Mouse (Mus musculus): ENCODE data around the gene Tor1a. TPM values are rescaled to one million over a fixed set of nuclear protein-coding genes. Genes with fewer than 3 reads are reported as not detected.
A peak's percentile ranks its signal among the peaks of the same experiment; 100 is the strongest.
"Not testable (repeated sequence)": the region's sequence is repeated elsewhere in the genome, so short reads cannot be mapped to it uniquely, and the experiment has no call there.

Tor1a gene
- polyA plus RNA-seq, 1 experiment, result 20.5 TPM

DNA sequence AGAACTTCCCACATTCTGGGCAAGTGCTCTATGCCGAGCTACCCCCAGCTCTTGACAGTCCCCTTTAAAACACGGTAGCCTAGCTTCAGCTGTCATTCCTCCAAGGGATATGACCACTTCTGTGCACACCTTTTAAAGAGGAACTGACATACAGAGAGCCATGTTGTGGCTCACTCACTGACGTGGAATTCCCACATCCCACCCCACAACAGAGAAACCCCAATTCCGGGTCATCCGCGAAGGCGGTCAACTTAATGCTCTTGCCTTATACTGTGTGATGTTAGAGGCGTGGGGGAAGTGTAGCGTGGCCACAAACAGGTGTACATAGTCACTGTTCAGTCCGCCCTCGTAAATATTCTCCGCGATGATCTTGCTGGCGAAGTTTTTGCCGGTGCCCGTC, 907 bp downstream of the Tor1a start:
- H3K27ac ChIP-seq (replicated peaks; ENCODE audit: low read depth, low read length), result no peak overlapping the region
- H3K4me1 ChIP-seq (ENCODE audit: control insufficient read depth, insufficient read depth, insufficient read length, low read length), result peaks cover 4% of the 10 kb centered on the region; the same call in 1 of the 2 replicates
- H3K4me3 ChIP-seq (ENCODE audit: insufficient read depth, low read depth, low read length), result peak overlapping the region; percentile 92

DNA sequence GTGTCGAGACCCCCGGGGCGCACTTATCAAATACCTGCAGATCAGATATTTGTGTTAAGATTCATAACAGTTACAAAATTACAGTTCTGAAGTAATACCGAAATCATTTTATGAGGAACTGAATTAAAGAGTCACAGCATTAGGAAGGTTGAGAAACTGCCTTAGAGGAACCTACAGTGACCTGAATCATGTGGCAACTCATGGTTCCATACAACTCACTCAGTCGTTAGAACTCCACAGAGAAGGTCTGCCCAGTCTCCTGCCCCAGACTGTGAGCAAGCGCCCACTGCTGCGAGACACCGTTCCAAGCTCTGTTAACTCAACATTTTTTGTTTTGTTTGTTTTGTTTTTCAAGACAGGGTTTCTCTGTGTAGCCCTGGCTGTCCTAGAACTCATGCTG, 2.1 kb downstream of the Tor1a start:
- peaks cover 4% of the 10 kb centered on the region; the same call in 1 of the 2 replicates for H3K4me1 ChIP-seq (ENCODE audit: control insufficient read depth, insufficient read depth, insufficient read length, low read length)
- no peak overlapping the region for H3K4me3 ChIP-seq (ENCODE audit: insufficient read depth, low read depth, low read length)
- H3K27ac ChIP-seq (replicated peaks; ENCODE audit: low read depth, low read length), result no peak overlapping the region

DNA sequence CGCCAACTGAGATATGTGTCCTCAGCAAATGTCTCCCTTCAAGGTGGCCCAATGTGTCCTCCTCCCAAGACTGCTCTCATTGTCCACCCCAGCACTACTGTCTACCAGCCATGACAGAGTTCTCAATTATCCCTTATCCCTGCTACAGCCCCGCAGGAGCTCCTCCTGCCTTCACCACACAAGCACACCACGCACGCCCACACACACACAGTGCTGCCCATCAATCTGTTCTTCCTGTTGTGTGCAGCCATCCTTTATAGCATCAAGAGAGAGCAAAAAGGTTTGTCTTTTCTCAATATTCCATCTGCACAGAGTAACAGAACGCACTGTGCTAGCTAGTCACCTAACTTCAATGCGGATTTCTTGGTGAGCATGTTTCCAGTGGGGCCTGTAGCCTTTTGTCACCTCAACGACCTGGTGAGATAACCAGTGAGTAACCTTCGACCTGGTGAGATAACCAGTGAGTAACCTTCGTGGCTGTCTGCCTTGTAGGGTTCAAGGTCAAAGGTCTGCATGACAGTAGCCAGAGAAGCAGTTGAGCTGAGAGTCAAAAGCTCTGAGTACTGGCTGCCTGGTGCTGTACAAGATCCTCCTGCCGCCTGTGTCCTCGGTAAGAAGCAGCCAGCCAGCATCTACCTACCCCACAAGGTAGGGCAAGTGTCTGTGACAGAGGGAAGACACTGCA, 5.0 kb downstream of the Tor1a start:
- no peak overlapping the region for H3K4me3 ChIP-seq (ENCODE audit: insufficient read depth, low read depth, low read length)
- H3K27ac ChIP-seq (replicated peaks; ENCODE audit: low read depth, low read length), result no peak overlapping the region
- peaks cover 4% of the 10 kb centered on the region; the same call in 1 of the 2 replicates for H3K4me1 ChIP-seq (ENCODE audit: control insufficient read depth, insufficient read depth, insufficient read length, low read length)

DNA sequence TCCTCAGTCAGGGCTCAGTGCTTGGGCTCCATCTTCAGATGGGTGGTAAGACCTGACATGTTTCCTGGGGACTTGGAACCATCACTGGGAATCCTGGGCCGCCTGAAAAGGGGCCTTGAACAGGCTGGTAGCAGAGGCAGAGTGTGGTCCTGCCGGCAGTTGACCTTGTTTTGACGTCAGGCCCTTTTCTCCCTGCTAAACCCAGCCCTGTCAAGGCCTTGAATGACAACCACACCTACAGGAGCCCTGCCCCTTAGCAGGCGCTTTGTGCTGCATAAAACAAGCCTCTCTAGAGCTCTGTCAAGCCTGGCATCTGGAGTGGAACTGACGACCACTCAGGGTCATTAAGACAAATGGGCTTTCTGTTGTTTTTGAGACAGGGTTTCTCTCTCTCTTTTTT, 7.9 kb downstream of the Tor1a start:
- H3K4me1 ChIP-seq (ENCODE audit: control insufficient read depth, insufficient read depth, insufficient read length, low read length), result no peaks in the 10 kb centered on the region
- no peak overlapping the region for H3K27ac ChIP-seq (replicated peaks; ENCODE audit: low read depth, low read length)
- H3K4me3 ChIP-seq (ENCODE audit: insufficient read depth, low read depth, low read length), result no peak overlapping the region

DNA sequence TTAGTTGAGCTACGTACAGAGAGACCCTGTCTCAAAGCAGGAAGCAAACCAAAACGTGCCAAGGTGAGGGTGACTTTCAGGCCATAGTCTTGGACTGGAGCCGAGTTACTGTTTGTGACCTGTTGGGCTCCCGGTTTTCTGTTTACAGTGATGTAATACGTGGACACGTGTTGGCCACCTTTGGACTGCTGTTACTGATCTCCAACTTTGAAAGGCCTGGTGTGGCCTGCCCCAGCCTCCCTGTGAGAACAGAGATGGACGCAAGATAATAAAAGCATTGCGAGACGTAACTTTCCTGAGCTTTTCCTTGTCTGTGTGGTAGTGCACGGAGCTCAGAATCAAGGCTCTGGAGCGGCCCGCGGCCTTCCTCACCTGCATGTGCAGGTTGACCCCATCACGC, 9.0 kb downstream of the Tor1a start:
- no peaks in the 10 kb centered on the region for H3K4me1 ChIP-seq (ENCODE audit: control insufficient read depth, insufficient read depth, insufficient read length, low read length)
- H3K27ac ChIP-seq (replicated peaks; ENCODE audit: low read depth, low read length), result no peak overlapping the region

DNA sequence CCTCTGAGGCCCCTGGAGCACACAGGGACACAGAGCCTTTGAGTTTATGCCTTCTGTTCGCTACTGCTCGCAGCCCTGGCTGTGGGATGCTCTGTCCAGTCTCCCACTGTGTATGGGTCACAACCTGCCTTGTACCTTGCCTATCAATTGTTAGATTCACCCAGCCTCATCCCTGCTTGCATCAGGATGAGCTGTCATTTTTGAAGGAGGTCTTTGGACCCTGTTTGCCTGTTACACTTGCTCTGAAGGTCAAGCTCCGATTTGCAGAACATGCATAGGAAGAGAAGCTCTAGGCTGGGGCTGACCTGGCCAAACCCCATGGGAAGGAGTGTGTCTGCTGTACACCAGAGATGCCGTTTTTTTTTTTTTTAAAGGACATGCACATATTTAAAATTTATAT, 10.2 kb downstream of the Tor1a start:
- H3K4me1 ChIP-seq (ENCODE audit: control insufficient read depth, insufficient read depth, insufficient read length, low read length), result peaks cover under 1% of the 10 kb centered on the region; the same call in 1 of the 2 replicates
- no peak overlapping the region for H3K27ac ChIP-seq (replicated peaks; ENCODE audit: low read depth, low read length)
- no peak overlapping the region for H3K4me3 ChIP-seq (ENCODE audit: insufficient read depth, low read depth, low read length)

More for the DNA sequence above, 9.0 kb downstream of the Tor1a start:
- H3K4me3 ChIP-seq (ENCODE audit: insufficient read depth, low read depth, low read length), result no peak overlapping the region

DNA sequence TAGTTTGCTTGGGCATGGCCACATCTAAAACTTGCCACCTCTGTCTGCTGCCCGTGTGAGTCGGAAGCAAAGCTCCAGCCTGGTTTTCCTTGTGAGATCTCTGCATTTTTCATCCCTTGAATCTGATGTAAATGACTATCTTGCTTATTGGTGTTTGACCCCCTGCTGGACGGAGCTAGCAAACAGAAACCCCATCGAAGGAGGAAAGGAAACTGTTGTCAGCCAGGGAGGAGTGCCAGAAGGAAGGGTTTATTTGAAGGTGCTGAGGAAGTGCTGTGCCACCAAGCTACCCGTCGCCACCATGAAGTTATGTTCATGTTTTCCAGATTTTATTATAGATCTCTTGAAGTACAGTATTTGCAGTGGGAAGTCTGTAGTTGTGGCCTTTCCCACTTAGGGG, 12.9 kb downstream of the Tor1a start:
- Histone ChIP-seq H3K4me1 (ENCODE audit: control insufficient read depth, insufficient read depth, insufficient read length, low read length) (peaks cover 3% of the 10 kb centered on the region; the same call in 1 of the 2 replicates), H3K4me3 (ENCODE audit: insufficient read depth, low read depth, low read length) (no peak overlapping the region), H3K27ac (replicated peaks; ENCODE audit: low read depth, low read length) (no peak overlapping the region)

DNA sequence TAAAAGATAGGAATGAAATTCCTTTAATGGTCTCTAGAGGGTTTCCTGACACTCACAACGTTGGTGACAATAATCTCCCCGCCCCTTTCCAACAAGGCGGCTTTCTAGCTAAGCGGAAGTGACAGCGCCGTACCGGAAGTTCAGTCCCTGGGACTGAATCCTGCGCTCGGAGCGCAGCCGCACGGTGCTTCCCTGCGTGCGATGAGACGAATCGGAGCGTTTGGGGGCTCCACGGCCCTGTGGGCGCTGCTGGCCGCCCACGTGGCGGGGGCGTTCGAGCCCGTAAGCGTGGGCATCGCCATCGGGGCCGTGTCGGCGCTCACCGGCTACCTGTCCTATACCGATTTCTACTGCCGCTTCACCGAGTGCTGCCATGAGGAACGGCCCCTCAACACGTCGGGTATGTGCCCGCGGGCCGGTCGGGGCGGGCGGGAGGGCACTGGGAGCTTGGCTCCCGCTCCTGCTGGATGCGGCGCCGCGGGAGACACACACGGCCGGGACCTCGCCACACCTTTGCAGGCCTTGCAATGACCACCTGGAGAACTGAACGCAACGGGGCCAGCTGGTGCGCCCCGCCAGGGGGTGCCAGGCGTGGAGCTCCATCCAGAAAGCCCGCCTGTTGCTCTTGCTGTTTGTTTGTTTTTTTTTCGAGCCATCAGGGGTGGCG, 14.8 kb downstream of the Tor1a start, which contains the start of gene Tor1b:
Gene Tor1b (plus strand): TSS at position 136 of the 667 bp plus-strand sequence.
- peak within 1 kb of the TSS; percentile 88 for H3K4me3 ChIP-seq (ENCODE audit: insufficient read depth, low read depth, low read length)

DNA sequence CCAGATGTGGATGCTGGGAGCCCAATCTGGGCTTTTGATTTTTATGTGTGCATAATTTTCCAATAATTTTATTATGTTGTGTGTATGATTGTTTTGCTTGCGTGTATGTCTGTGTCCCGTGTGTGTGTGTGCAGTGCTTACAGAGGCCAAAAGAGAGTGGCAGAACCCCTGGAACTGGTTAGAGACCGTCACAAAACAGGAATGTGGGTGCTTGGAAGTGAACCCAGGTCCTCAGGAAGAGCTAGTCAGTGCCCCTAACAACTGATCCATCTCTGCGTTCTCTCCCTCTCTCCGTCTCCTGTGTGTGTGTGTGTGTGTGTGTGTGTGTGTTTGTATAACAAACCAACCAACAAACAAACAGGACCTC, 15.3 kb downstream of the Tor1a start:
- H3K27ac ChIP-seq (replicated peaks; ENCODE audit: low read depth, low read length), result peak overlapping the region; percentile 63
- H3K4me3 ChIP-seq (ENCODE audit: insufficient read depth, low read depth, low read length), result peak overlapping the region; percentile 88
- H3K4me1 ChIP-seq (ENCODE audit: control insufficient read depth, insufficient read depth, insufficient read length, low read length), result peaks cover 3% of the 10 kb centered on the region; the same call in 1 of the 2 replicates

More for the DNA sequence above, 14.8 kb downstream of the Tor1a start, which contains the start of gene Tor1b:
- Histone ChIP-seq H3K4me1 (ENCODE audit: control insufficient read depth, insufficient read depth, insufficient read length, low read length) (peaks cover 3% of the 10 kb centered on the region; the same call in 1 of the 2 replicates), H3K27ac (replicated peaks; ENCODE audit: low read depth, low read length) (peak within 1 kb of the TSS; percentile 63)

DNA sequence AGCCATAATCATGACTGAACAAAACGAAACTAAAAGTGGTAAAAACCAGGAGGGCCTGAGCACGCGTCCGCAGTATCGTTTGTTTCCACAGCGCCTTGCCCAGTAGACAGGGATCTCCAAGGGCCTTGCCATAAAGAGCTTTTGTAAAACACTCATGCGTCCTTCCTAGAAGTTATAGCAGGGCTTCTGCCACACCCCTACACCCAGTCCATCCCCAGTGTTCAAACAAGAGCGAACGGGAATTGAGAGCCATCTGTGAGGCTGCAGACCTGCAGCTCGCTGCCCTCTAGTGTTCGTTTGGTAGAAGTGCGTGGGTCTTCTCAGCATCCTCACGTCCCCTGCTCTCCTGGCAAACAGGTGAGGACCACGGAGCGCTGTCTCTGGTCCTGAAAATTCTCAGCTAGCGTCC, 25.1 kb downstream of the Tor1a start:
- Histone ChIP-seq H3K4me1 (ENCODE audit: control insufficient read depth, insufficient read depth, insufficient read length, low read length) (no peaks in the 10 kb centered on the region), H3K27ac (replicated peaks; ENCODE audit: low read depth, low read length) (no peak overlapping the region)

DNA sequence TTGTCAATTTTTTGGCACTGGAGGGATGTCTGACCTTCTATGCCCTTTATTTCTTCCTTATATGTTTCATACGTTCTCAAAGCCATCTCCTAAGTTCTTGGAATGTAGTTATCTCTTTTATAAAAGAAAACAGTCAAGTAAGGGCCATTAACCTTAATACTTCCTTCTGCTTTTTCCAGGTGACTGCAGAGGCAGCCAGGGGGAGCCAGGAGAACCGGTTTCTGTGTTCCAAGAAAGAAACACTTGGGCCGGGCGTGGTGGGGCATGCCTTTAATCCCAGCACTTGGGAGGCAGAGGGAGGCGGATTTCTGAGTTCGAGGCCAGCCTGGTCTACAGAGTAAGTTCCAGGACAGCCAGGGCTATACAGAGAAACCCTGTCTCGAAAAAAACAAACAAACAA, 25.6 kb downstream of the Tor1a start:
- H3K27ac ChIP-seq (replicated peaks; ENCODE audit: low read depth, low read length); H3K4me1 ChIP-seq (ENCODE audit: control insufficient read depth, insufficient read depth, insufficient read length, low read length); H3K4me3 ChIP-seq (ENCODE audit: insufficient read depth, low read depth, low read length): not testable (repeated sequence)

More for the DNA sequence above, 25.1 kb downstream of the Tor1a start:
- peak overlapping the region; percentile 65 for H3K4me3 ChIP-seq (ENCODE audit: insufficient read depth, low read depth, low read length)

DNA sequence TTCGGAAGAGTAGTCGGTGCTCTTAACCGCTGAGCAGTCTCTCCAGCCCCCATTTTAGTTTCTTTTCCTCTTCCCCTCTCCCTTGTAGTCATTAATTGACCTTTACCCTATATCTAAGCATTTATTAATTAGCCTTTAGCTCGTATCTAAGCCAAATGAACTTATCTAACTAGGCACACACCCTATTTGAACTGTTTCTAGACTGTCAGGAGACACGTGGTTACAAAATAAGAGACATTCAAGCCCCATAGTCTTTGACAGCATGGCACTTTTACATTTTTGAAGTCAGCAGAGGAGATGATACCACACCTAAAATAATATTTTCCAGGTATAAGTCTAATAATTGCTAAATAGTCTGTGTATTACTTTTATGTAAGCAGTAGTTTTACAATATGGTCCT, 26.1 kb downstream of the Tor1a start:
- Histone ChIP-seq H3K4me1 (ENCODE audit: control insufficient read depth, insufficient read depth, insufficient read length, low read length) (no peaks in the 10 kb centered on the region), H3K4me3 (ENCODE audit: insufficient read depth, low read depth, low read length) (no peak overlapping the region), H3K27ac (replicated peaks; ENCODE audit: low read depth, low read length) (no peak overlapping the region)

DNA sequence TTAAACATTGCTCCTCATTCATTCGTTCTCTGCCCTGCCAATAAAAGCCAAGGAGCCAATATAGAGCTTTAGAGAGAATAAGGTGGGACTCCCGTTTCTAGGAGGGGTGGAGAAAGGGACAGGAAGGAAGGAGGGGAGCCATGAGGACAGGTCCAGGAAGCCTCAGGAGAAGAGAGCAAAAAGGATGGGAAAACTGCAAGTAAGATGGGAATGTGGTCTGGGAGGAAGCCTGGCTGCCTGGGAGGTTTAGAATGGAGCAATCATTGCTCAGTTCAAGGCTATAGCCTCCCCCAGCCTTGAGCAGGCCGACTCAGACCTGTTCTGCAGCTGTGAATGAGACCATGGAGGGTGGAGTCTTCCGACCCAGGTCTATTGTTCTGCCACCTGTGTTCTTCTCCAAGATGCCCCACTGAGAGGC, 29.1 kb downstream of the Tor1a start:
- H3K27ac ChIP-seq (replicated peaks; ENCODE audit: low read depth, low read length), result no peak overlapping the region
- H3K4me1 ChIP-seq (ENCODE audit: control insufficient read depth, insufficient read depth, insufficient read length, low read length), result no peaks in the 10 kb centered on the region
- H3K4me3 ChIP-seq (ENCODE audit: insufficient read depth, low read depth, low read length), result no peak overlapping the region

DNA sequence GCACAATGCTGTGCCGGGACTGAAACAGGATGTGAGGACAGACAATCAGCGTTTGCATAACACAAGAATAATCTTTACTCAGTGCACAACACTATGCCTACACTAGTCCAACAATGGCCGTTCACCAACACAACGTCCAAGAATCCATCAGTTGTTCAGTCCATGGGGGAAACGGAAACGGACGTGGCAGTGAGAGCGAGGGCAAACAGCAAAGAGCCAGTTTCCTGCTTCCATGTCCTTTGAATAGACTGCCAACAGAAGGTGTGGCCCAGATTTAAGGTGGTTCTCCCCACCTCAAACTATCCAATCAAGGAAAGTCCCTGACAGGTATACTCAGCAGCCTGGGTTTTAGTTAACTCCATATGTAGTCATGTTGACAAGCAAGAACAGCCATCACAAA, 30.0 kb downstream of the Tor1a start:
- Histone ChIP-seq H3K27ac (replicated peaks; ENCODE audit: low read depth, low read length) (no peak overlapping the region), H3K4me1 (ENCODE audit: control insufficient read depth, insufficient read depth, insufficient read length, low read length) (no peaks in the 10 kb centered on the region), H3K4me3 (ENCODE audit: insufficient read depth, low read depth, low read length) (no peak overlapping the region)

DNA sequence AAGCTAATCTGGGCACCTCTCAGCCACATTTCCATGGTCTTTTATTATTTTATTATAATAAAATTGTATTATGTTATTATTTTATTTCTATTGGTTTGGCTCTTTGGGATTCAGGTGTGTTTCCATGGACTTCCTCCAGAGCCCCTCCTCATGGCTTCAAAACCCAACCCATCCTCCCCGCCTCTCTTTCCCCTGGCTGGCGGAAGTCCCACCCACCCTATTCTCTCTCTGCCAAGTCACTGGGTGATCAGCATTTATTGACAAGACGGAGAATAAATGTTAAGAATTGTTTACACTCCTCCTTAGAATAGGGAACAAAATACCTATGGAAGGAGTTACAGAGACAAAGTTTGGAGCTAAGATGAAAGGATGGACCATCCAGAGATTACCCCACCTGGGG, 30.9 kb downstream of the Tor1a start:
- Histone ChIP-seq H3K27ac (replicated peaks; ENCODE audit: low read depth, low read length) (no peak overlapping the region), H3K4me3 (ENCODE audit: insufficient read depth, low read depth, low read length) (no peak overlapping the region), H3K4me1 (ENCODE audit: control insufficient read depth, insufficient read depth, insufficient read length, low read length) (no peaks in the 10 kb centered on the region)
